Mouse (Mus musculus) G1E (cell line): Measurements from ENCODE around the gene Gm28038.

Experiments
- CTCF ChIP-seq: IDR thresholded peaks from 2 replicates; pipeline ENCODE4 v1.5.1; 2012; ENCODE audit warnings: low read depth, low read length, inconsistent platforms, mixed read lengths
- GATA1 ChIP-seq: IDR thresholded peaks from 2 replicates; pipeline ENCODE4 v1.6.1; 2012; ENCODE audit warnings: borderline replicate concordance, low read length, inconsistent platforms, mixed read lengths

DNA sequence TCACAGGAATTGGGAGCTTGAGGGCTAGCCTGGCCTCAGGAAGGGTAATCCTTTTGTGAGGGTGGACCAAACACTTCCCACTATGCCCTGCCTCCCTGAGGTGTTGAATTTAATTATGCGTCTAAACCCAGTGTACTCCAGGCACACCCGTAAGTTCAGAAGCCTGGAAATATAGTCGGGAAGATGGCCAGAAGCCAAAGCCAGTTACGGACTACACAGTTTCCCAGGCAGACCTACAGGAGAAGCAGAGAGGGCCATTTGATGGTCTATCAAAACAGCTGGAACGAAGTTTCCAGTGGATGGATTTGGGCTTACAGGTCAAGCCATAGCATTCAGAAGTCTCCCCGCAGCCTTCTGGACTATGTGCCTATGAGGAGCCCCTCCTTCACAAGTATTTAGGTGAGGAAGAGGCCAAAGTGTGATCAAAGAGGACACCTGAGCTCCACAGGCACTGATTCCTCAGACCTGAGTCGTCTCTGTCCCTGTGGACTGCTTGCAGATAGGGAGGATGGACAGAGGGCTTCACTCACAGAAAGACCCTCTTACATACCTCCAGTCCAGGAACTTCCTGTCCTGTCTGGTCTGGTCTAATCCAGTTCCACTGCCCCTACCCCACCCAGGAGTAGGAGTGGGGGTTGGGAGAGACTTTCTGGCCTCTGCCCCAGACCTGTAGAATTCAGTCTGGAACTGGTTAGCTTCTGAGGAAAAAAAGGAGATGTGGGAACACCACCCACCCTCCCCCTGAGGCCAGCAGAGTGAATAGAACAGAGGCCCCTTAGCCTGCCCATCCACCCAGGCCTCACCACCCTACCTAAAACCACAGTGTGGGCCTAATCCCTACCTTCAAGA lies 15.9 kb upstream of the Gm28038 start:
- no peak for TF ChIP-seq CTCF
- TF ChIP-seq GATA1, result no peak
